Mouse (Mus musculus) right cerebral cortex, adult 2 months (tissue): ENCODE measurements around the gene Ankrd39.

Experiments
- DNase-seq, 2 experiments: peaks; one replicate each; pipeline ENCODE4 v3.0.0; 2021 to 2022; ENCODE audit warnings: low spot score in 2 of 2

The Ankrd39 gene

DNA sequence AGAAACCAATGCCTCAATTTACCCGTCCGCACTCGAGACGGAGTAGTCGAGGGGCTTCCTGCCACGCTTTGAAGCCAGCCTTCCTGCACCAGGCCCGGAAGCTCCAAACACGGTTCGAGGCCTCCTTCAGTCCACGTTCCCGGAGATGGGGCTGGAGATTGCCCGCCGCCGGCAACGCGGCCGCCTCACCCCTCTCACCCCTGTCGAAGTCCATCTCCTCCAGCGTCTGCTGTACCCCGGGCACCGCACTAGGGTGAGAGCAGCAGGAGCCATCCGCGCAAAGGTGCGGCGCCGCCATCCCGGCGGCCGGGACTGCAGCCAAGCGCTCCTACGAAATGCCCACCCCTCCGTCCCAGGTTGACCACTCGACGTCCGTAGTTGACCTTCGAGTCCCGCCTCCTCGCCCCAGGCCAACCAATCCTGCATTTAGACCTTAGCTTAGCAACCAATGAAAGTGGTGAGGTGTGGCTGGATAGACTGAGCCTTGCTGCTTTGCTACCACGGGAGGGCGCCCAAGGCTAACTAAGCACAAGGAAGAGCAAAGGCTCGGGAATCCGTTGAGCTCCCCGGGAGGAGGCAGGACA is at the start of gene Ankrd39:
Gene Ankrd39, minus strand, starts transcription at position 558 of the 584 bp plus-strand sequence.
- DNase-seq = peak; percentile 99

DNA sequence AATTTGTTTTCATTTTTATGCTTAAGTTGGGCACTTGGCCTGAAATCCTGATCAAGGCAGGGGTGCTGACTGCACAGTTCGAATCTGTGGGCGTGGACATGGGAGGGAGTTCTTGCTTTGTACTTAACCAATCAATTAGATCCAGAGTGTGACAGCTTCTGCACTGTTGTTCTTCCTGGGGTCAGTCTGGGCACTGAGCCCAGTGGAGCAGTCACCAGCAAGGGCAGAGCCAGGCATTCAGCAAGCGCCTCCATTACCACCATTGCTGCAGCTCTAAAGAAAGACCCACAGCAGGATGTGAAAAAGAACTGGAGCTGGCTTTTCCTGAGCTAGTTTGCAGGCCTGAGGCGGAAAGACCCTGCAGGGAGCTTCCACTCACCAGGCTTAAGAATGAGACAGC is 48.9 kb upstream of the Ankrd39 start:
- peak in 1 of 2 experiments; percentile 23 for DNase-seq

DNA sequence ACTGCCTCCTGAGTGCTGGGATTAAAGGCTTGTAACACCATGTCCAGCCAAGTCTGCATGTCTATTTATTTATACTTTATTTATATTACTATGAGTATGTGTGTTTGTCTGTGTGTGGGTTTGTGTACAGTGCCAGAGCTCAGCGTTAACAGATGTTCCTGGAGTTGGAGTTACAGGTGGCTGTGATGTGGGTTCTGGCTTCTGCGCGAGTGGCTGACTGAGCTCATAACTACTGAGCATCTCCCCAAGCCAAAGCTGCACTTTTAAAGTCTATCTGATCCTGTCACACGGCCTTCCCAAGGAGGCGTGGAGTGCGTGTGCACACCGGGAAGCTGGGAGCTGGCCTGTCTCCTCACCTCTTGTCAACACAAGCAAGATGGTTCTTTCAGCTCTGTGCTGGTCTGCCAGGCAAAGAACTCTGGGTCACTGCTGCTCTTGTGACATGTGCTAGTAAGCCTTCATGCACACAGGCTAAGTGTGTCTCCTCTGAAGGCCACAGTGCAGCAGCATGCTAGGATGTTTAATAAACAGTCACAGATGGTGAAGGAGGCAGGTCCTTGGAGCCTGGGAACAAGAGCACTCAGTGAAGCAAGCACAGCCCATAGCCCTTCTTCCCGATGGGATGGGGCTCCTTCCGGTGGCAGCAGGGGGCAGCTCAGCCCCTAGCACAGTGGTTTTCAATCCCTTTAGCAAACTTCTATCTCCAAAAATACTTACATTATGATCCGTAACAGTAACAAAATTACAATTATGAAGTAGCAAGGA is 48.1 kb upstream of the Ankrd39 start:
- DNase-seq = no peak

DNA sequence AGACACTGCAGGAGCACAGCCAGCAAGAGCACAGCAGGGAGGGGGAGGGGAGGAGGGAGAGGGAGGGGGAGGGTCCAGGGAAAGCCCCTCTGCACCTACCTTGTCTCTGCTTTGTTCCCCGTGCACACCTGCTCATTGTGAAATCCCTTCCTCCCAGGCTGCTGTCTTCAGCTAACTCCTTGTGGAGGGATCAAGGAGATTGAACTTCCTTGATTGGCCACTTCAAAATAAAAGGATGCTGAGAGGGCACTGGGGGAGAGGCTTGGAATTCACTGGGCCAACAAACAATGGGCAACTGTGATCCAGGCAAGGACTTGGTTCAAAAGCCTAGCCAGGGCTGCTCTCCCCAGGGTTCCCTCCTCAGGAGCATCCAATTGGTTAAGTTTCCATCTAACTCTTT is 45.9 kb upstream of the Ankrd39 start:
- DNase-seq = no peak

DNA sequence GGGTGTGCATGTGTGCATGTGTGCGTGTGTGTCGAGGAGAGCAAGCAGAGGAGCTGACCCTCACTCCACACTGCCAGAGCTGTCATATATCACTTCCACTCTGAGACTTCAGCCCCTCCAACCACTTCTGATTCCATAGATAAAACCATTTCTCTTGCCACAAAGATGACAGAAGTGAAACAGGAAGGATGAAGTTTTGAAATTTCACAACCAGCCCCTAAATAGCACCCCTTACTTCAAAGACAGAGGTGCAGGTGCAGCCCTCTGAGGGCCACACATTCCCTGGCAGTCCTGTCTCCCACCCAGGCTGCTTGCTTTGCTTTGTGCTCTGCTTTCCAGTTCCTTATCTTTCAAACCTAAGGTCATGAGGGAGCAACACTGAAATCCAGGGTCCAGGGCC is 44.2 kb upstream of the Ankrd39 start:
- DNase-seq = no peak

DNA sequence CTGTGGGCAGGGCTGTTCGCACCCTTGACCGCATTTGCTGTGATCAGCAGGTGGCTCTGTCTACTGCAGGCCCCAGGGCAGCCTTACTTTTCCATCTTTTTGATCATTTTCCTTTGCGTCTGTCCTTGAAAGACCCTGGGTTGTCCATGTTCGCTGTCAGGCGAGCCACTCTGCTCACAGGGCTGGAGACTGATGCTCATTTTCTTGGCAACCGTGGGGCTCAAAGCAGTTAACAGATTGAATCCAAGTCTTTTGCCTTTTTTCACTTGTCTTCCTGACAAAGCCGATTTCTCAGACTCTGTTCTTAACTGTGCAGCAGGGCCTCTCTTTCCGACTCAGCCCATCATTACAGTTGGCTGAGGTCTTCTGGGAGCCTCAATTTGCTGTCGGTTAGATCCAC is 43.4 kb upstream of the Ankrd39 start:
- DNase-seq = no peak

DNA sequence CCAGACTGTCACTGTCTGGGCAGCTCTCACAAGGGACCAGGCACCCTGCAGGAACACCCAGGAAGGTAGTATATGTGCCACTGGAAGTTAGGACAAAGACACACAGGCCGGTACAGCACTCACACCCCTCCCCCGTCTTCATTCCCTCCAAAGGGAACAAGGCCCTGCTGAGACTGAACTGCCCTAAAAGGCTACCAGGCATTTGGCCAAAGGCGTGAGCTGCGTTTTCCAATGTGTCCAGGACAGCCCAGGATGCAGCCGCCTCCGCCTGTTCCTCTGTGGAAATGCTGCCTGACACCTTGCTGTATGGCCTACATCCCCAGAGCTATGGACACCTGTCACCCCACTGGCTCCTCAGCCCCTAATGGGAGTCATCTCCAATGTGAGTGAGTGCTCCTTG is 42.2 kb upstream of the Ankrd39 start:
- DNase-seq = peak in 1 of 2 experiments; percentile 14

DNA sequence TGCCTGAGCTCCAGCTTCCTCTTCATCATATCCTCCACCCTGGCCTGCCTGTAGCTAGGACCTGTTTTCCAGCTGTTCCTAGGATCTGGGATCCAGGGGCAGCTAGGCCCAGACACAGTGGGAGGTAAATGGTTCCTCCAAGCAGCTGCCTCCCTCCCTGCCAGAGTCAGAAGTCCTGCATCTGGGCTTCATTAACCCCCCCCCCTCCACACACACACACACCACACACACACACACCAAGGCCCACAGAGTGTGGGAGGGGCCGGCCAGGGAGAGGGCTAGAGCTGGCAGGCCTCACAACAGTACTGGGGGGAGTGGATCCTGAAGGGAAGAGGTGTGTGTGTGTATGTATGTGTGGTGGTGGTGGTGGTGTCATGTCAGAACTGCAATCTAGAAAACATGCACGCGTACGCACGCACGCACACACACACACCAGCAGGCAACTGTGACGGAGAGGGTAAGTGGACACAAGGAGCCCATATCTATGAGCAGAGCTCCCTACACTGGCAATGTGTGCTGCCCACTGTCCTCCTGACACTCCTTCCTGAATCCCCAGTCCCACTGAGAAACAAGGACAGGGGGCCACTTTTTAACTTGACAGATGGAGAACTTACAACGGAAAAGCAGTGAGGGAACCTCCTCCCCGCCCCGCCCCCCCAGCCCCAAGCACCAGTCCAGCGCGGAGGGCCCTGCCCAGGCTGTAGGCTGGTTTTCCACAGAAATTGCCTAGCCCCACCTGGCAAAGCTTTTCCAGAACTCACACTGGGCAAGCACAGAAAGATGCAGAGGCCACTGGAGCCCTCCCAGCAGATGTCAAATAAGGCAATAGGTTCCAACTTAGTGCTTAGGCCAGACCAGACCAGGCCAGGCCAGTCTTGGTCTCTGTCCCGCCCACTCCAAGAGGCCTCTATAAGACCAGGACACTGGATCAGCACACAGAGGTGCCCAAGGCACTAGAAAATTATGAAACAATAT is 41.5 kb upstream of the Ankrd39 start:
- no peak for DNase-seq

DNA sequence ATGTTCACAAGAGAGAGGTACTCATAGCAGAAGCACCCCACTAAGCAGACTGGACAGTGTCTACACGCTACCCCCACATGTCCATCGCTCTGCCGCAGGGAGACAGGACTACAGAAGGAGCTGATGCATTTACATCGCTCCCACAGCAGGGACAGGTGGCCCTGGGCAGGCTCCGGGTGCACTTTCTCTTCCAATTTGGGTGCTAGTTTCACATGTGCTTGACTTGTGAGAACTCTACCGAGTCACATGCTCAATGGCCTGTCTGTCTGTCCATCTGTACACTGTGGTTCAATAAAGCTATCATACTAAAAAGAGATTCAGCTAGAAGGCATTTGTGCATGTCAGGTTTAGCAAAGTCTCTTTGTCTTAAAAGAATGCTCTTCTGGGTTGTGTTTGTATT is 40.6 kb upstream of the Ankrd39 start:
- DNase-seq = no peak

DNA sequence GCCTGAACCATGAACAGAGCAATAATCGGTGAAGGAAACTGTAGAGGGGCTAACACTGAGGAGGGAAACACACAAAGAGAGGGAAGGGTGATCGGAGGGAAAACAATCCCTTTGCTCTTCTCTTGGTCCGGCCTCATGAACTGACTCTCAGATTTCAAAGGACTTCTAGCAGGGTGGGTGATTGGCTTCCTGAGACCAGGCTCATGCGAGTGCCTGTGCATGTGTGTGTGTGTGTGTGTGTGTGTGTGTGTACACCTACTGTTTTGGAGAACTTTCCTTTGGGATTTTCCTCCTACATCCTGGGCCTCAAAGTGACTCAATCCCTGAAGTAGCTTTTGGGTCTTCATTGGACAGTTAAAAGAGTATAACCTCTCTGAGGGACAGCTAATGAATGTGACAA is 39.0 kb upstream of the Ankrd39 start:
- DNase-seq = no peak

DNA sequence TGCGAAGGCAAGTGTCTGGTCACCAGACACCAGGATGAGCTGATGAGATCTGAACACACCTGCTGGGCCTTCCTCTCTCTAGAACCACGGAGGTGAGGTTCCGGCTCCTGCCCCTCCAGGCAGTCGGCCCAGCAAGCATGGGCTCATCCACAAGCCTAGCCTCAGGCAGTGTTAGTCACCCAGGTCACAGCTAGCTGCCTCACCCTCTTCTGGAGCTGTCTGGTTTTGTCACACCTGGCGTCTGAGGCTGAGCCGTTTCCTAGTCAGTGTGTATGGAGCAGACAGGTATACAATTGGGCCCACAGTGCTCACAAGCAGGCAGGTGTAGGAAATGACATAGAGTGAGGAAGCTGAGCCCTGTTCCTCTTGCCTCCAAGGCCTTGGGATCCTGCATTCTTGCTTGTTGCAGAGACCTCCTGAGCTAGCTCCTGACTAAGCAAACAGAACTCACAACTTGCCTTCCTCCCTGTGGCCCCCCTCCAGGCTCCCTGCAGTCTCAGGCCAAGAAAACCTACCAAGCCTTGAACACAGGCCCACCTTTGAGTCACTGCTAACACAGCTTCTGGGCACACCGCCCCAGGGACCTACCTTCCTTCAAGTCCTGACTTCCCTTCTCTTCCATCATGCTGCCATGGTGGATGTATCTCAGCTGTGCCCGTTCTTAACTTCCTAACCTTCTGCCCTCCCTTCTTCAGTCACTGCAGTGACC is 36.3 kb upstream of the Ankrd39 start:
- no peak for DNase-seq

DNA sequence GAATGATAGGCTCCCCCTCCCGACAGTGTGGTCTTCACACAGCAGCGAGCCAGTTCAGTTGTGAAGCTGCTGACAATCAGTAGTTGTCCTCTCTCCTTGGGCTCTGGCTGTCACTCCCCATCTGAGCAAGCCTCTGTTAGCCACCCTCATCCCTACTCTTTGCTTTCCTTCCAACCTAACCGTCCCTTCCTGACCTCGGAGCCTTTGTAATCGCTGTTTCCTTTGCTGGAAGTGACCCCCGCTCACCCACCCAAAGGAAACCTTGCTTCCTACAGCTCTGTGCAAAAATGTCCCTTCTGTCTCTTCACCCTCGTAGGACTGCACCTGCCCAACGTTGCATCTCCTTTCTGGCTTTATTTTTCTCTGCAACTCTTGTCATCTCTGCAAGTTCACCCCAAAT is 35.0 kb upstream of the Ankrd39 start:
- DNase-seq = no peak

DNA sequence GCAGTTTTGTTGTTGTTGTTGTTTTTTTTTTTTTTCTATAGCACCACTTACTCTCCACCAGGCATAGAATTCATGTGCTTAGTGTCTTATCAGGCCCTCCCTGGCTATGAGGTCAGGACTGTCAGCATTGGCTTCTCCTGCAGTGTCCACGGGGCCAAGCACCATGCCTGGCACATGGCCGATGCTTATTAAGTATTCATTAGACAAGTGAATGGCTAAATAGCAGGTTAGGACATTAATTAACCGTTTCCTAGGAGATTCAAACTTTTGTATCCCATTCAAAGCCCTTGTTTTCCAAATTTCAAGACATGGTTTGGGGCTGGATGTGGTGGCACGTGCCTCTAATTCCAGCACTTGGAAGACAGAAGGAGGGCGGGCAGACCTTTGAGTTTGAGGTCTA is 34.0 kb upstream of the Ankrd39 start:
- no peak for DNase-seq

DNA sequence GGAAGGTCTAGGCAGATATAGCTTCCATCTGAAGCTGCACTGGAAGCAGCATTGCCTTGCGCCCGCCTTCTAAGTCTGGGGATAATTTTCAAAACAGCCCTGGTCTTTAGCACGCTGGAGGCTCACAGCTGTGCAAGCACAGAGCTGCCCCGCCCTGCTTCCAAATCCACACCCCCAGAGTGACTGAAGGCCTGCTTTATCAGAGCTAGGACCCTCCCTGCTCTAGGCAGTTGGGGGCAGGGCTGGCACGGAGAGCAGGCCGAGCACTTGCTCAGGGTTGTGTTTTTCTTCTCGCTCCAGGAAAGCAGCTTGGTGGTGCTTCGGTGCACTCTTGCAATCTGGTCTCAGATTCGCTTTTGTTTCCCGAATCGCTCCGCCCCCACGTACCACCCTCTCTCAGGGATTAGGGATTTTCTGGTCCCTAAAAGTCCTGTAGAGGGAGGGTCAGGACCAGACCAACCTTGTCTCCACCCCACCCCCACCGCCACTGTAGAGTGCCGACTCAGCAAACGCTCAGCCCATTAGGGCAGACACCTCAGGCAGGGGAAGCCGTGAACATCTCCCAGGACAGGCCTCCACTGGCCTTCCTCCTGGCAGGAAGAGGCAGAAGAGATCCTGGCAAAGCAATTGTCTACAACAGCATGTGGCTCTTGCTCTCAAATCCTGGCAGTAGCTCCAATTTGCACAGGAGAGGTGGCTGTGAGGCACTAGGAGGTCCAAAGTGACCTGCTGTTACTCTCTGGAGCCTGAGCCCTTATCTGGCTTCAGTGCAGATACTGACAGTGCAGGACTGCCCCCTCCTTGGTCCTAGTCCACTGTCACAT is 33.4 kb upstream of the Ankrd39 start:
- DNase-seq = peak; percentile 29 to 53

DNA sequence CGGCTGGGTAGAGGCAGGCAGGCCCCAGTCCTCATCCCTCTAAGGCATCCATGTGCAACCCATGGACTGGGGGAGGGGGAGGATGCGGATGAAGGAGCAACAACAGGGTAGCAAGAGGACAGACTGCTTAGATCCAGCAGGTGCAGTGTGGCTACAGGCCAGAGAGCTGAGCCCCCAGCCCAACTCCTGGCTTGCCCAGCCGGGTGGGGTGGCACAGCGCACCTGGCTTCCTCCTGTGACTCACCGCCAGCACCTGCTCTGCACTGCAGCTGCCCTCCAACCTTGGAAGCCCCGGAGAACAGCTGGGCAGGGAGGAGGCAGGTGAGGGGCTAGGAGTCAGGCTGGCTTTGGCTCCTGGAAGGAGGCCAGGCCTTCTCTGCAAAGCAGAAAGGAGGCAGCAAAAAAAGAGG is 32.7 kb upstream of the Ankrd39 start:
- no peak for DNase-seq

DNA sequence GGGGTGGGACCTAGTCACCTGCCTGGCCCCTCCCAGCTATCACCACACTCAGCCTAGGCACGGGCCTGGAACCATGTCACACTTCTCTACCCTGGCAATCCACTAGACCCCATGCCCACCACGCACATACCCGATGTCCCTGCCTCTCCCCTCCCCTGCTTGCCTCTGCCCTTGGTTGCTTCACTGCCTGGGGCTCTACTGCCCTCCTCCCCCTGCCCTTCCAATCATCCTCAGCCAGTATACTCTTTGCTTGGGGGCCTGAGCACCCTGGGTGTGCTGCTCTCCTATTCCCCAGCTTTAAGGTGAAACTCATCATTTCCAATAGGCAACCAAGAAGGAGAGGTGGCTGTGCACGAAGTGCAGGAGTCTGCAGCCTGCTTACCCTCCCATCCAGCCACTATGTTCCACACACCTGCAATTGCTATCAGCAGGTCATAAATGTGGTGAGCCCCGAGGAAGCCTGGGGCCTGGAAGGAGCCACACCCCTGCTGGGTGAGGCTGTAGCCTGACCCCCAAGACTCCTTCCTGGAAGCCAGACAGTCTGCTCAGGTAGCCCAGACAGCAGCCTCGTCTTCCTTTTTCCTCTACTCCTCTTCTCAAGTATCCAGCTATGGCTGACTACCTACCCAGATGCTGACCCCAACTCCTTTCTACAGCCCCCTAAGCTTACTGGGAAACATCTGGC is 29.9 kb upstream of the Ankrd39 start:
- DNase-seq = no peak

DNA sequence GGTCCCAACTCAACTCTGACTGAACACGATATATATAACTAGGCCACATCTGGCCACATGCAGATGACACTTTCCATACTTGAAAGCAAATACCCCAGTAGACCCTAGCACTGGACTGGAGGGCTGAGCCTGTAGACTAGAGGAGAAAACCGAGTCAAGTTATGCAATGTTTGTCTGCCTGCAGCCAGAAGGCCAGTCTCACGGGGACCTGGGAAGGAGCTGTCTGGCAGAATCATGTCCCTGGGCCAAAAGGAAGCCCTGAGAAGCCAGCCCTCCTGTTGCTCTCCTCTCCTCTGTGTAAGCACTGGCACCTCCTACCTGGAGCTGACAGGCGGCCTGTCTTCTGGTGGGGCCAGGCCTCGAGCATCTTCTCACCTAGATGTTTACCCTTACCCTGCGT is 28.1 kb upstream of the Ankrd39 start:
- DNase-seq = no peak

DNA sequence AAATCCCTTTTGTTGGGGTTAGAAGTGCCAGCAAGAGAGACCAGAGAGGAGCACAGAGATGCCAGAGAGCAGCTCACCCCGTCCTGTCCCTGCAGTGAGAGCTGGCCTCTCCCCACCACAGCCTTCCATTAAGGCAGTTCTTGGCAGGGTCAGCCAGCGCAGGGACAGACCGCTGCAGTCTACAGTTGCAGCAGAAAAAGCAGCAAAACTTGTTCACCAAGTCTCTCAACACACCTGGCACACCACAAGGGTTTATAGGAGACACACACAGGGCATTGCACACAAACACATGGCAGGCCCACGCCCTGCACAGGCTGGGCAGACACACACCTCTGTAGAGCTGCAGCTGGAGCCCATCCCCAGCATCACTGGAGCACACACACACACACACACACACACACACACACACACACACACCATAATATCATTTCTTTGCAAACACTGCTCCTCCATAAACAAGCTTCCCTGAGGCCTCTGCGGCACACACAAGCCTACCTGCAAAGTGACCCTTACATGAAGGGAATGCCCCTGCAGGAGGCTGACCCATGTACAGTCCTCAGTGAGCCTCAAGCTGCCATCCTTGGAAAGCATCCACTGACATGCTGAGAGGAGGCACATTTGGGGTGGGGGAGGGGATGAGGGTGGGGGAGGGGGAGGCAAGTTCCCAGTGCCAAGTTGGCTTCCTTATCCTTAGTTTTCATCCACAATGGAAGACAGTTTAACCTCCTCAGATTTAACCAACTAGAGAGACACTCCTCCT is 27.1 kb upstream of the Ankrd39 start:
- DNase-seq = no peak

DNA sequence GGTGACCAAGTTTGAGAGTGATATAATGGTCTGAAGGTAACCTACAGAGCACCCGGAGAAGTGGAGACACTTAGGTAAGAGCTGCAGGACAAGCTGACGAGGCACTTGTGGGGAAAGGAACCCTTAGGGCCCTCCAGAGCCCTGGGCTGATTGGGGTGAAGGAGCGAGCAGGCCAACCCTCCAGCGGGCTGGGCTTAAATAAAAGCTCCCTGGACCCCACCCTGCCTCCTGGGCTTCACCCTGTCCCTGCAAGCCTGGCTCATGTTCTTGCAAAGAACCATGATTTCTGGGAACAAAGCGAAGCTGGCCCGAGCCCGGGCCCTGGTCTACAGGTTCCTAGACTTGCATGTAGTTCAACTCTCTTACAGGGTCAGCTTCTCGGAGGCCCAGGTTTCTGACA is 26.3 kb upstream of the Ankrd39 start:
- DNase-seq = no peak

DNA sequence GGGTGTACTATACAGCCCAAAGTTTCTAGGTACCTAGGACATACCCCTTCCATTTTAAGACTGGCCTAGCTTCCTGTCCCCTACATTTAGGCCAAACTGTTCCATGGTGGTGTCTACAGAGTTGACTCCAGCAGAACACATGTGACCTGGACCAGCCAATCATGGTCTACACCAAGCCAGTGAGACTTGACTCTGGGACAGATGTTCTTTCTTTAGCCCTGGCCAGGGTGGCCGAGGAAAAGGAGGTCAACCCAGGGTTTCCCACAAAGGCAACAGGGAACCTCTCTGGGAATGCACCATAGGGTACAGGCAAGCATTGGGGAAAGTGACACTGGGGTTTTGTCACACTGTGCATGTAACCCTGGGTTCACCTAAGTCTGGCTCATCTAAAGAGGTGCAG is 25.5 kb upstream of the Ankrd39 start:
- DNase-seq = no peak
